Mouse (Mus musculus): ENCODE measurements around the gene Il31ra. TPM values are rescaled to one million over a fixed set of nuclear protein-coding genes. Genes with fewer than 3 reads are reported as not detected.
A peak's percentile ranks its signal among the peaks of the same experiment; 100 is the strongest.

Gene Il31ra
- polyA plus RNA-seq, 1 experiment from 2014 or later = 0.09 TPM

DNA sequence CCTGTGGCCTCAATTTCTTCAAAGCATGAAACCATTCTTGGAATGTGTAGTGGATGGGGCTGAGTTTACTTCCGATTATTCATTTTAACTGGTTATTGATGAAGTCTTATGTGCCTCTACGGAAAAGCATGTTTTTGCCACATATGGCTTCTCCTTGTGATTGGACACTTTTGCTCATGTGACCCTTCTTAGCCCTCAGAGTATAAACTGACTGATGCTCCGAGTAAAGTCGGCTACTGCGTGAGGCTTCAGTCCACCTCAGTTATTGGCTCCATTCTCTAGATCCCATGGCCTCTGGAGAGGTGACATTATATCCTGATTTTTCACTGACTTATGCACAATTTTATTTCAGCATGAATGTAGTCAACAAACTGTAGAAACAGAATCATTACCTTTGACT is 40.9 kb downstream of the Il31ra start:
- WGBS = 88% methylated on average over 5 of the region's 5 CpGs
- H3K9ac ChIP-seq (replicated peaks) = no peak overlapping the region
- H3K27ac ChIP-seq (replicated peaks) = no peak overlapping the region
- no peaks in the 10 kb centered on the region for H3K4me1 ChIP-seq
- H3K27me3 ChIP-seq (replicated peaks) = no peaks in the 10 kb centered on the region
- H3K9me3 ChIP-seq (replicated peaks) = no peaks in the 10 kb centered on the region
- no peaks in the 10 kb centered on the region for H3K36me3 ChIP-seq
- H3K4me3 ChIP-seq (replicated peaks) = no peak overlapping the region
- no peak overlapping the region for H3K4me2 ChIP-seq
- no peak for ATAC-seq (ENCODE audit: low FRiP score)

DNA sequence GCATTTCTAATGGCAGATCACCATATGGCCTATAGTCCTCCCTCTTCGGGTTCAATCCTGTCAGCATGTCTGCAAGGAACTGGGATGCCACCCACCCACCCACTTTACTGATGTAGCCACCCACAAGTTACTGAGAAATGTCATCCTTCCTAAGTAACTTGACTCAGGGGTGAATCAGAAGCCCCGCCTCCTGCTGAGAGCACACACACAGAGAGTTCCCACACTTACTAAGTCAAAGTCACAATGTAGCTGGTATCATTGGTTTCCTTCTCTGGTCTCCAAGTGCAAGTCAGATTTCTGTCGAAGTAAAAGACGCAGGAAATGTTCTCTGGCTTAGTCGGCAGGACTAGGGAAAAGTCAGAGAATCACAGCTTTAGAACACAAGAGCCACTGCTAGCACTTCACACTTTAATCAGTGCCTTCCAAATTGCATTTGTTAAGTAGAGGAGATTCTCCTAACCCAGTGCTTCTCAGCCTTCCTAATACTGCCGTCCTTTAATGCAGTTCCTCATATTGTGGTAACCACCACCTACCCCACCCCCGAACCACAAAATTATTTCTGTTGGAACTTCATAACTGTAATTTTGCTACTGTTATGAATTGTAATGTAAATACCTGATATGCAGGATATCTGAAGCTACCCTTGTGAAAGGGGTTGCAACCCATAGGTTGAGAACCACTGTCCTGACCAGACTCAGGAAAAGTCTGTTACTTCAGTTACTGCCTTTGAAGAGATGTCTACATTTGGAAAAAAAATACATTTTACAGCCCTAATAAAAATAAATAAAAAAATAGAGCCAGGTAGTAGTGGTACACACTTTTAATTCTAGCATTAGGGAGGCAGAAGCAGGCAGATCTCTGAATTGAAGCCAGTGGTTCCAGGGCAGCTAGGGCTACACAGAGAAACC is 42.3 kb downstream of the Il31ra start:
- Histone ChIP-seq H3K4me3 (replicated peaks) (no peak overlapping the region), H3K4me2 (no peak overlapping the region), H3K36me3 (no peaks in the 10 kb centered on the region), H3K27me3 (replicated peaks) (no peaks in the 10 kb centered on the region), H3K9ac (replicated peaks) (no peak overlapping the region), H3K27ac (replicated peaks) (no peak overlapping the region), H3K4me1 (no peaks in the 10 kb centered on the region), H3K9me3 (replicated peaks) (no peaks in the 10 kb centered on the region)
- 93% methylated on average over 7 of the region's 7 CpGs for WGBS
- no peak for ATAC-seq (ENCODE audit: low FRiP score)

DNA sequence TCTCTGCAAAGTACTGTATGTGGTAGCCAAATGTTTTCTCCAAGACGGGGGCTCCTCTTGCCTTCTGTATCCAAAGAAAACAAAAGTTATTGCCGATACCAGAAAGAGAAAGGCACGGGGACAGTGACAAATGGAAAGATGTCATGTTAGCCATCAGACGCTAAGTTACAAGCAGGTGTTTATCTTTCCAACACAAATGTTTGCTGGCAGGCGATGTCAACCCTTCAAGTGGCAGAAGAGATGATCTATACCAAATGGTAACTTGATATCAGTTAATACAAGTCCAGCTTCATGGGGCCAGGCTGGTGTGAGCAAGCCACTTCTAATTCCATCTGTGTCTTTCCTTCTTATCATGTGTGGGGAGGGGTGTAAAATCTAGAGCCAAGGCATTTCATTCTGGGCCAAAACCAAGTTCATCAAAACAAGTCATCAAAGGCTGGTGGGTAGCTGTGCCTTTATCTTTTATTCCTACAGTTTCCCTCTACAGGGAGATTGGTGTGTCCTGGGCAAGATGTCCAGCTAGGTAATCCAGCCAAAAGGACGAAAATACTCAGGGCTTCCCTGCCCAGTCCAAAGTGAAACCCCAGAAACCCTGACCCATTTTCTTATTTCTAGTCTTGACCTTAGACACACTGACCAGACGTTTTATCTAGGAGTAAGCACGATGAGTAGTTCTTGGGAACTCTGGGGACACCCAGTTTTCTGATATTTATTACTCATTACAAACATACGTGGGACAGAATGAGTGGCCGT is 52.8 kb downstream of the Il31ra start:
- Histone ChIP-seq H3K27me3 (replicated peaks) (no peaks in the 10 kb centered on the region), H3K4me1 (no peaks in the 10 kb centered on the region), H3K9me3 (replicated peaks) (no peaks in the 10 kb centered on the region), H3K4me3 (replicated peaks) (no peak overlapping the region), H3K9ac (replicated peaks) (no peak overlapping the region), H3K36me3 (no peaks in the 10 kb centered on the region), H3K27ac (replicated peaks) (no peak overlapping the region), H3K4me2 (no peak overlapping the region)
- WGBS = 86% methylated on average over 10 of the region's 10 CpGs
- no peak for ATAC-seq (ENCODE audit: low FRiP score)

DNA sequence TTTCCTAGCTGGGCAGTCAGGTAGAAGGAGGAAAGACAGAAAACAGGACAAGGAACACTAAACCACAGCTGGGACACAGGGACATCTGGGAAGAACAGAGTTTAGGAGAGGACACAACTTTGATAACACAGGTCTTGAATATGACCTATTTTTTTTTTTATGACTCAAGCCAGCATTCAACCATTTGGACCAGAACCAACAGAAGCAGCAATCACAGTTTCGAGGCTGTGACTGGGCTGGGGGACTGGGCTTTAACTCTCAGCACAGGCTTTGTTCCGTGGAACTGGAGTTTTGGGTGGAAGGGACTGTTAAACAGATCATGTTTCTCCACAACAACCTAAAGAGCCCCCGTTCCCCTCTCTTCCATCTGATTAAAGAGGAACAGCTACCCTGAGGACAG is 53.5 kb downstream of the Il31ra start:
- WGBS = 62% methylated on average over 3 of the region's 3 CpGs
- Histone ChIP-seq H3K9ac (replicated peaks) (no peak overlapping the region), H3K4me3 (replicated peaks) (no peak overlapping the region), H3K27me3 (replicated peaks) (no peaks in the 10 kb centered on the region), H3K36me3 (no peaks in the 10 kb centered on the region), H3K4me2 (no peak overlapping the region), H3K27ac (replicated peaks) (no peak overlapping the region), H3K4me1 (no peaks in the 10 kb centered on the region), H3K9me3 (replicated peaks) (no peaks in the 10 kb centered on the region)
- no peak for ATAC-seq (ENCODE audit: low FRiP score)

DNA sequence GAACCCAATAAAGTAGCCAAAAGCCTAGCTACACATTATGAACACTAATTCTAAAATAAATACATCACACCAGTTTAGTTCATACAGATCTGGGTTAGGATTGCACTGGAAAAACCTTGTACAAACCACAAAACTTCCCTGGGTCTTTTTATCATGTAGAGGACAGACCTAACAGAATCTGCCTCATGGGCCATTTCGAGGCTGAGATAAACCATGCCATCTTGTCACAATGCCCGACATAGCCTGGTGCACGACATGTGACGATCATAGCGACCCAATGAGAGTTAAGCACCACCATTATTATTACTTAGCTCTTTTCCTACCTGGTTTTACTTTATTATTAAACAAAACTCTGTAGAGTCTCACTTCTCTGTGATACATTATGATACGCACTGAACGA is 57.1 kb downstream of the Il31ra start:
- no peak overlapping the region for H3K9ac ChIP-seq (replicated peaks)
- no peaks in the 10 kb centered on the region for H3K27me3 ChIP-seq (replicated peaks)
- no peaks in the 10 kb centered on the region for H3K9me3 ChIP-seq (replicated peaks)
- H3K4me1 ChIP-seq = 0 out of 2 replicates have a peak, but pooled peaks cover 3% of the 10 kb centered on the region
- H3K36me3 ChIP-seq = no peaks in the 10 kb centered on the region
- H3K27ac ChIP-seq (replicated peaks) = no peak overlapping the region
- no peak overlapping the region for H3K4me2 ChIP-seq
- 93% methylated on average over 7 of the region's 7 CpGs for WGBS
- ATAC-seq (ENCODE audit: low FRiP score) = no peak
- no peak overlapping the region for H3K4me3 ChIP-seq (replicated peaks)

DNA sequence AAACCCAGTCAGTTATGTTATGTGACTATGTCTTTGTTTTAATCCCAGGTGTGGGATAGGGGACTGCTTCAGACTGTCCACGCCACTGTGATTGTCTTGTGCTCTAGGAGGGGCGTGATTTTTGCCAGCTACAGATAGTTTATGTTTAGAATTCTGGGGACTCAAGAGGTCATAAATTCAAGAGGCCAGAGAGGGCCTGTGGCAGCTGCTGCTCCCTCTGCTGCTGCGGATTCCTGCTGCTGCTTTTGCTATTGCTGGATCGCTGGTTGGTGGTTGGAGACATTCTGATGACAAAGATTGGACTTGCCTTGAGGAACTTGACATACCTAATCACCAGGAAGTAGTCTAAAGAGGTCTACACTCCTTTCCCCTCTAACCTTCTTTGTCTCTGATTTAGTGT is 57.5 kb downstream of the Il31ra start:
- Histone ChIP-seq H3K9ac (replicated peaks) (no peak overlapping the region), H3K27me3 (replicated peaks) (no peaks in the 10 kb centered on the region), H3K4me3 (replicated peaks) (no peak overlapping the region), H3K36me3 (no peaks in the 10 kb centered on the region), H3K4me1 (0 out of 2 replicates have a peak, but pooled peaks cover 3% of the 10 kb centered on the region), H3K27ac (replicated peaks) (no peak overlapping the region), H3K9me3 (replicated peaks) (no peaks in the 10 kb centered on the region), H3K4me2 (no peak overlapping the region)
- WGBS = 54% methylated on average over 4 of the region's 4 CpGs
- no peak for ATAC-seq (ENCODE audit: low FRiP score)

DNA sequence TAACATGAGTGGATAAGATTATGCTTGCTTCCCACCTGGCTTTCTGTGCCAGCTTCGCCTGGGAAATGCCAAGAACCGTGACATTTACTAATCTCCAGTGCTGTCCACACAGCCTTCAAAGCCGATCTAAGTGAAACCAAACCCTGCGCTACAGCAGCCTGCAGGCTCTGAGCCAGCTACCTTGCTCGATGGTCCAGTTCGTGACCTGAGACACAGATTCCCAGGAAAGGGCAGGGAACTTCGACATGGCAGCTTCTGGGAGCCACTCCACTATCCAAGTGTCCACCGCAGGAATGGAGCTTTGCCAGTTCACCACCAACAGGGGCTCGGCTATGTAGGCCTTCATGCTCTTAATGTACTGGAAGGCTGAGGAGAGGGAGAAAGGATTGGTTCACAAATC is 60.6 kb downstream of the Il31ra start:
- Histone ChIP-seq H3K4me1 (0 out of 2 replicates have a peak, but pooled peaks cover 3% of the 10 kb centered on the region), H3K27ac (replicated peaks) (no peak overlapping the region), H3K4me2 (no peak overlapping the region), H3K9me3 (replicated peaks) (no peaks in the 10 kb centered on the region), H3K36me3 (no peaks in the 10 kb centered on the region), H3K9ac (replicated peaks) (no peak overlapping the region), H3K27me3 (replicated peaks) (no peaks in the 10 kb centered on the region), H3K4me3 (replicated peaks) (no peak overlapping the region)
- 76% methylated on average over 9 of the region's 9 CpGs for WGBS
- ATAC-seq (ENCODE audit: low FRiP score) = no peak

DNA sequence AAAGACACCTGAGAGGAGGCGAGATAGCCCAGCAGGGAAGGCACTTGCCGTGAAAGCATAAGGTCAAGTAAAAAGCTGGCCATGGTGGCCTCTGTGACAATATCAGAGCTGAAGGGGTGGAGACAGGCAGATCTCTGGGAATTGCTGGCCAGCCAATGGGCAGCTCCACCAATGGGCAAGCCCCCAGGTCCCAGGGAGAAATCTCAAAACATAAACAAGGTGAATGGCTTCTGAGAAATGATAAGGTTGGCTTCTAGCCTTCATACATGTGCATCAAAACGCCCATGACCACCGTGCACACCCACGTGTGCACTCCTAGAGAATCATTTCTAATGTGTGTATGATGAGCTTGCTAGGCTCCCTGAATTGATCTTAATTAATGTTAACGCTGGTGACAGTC is 61.9 kb downstream of the Il31ra start:
- Histone ChIP-seq H3K27ac (replicated peaks) (no peak overlapping the region), H3K27me3 (replicated peaks) (no peaks in the 10 kb centered on the region), H3K9ac (replicated peaks) (no peak overlapping the region), H3K9me3 (replicated peaks) (no peaks in the 10 kb centered on the region), H3K4me3 (replicated peaks) (no peak overlapping the region), H3K4me2 (no peak overlapping the region), H3K36me3 (no peaks in the 10 kb centered on the region), H3K4me1 (0 out of 2 replicates have a peak, but pooled peaks cover 3% of the 10 kb centered on the region)
- no peak for ATAC-seq (ENCODE audit: low FRiP score)
- 87% methylated on average over 6 of the region's 6 CpGs for WGBS

DNA sequence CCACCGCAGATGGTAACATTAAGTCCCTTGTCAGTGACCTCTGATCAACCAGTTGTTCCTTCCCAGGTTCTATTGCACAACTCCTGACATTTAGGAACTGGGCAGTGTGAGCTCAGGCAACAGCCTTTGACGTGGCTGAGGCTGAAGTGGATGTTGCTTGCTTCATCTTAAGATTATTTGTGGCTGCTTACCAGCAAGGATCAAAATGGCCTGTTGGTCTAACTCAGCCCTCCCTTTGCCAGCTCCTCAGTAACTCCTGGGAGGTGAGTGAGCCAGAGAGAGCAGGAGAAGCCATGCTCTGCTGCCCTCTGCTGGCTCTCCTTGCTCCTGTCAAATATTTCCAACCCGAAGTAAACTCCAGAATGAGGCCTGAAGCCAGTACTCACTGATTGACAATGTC is 64.3 kb downstream of the Il31ra start:
- Histone ChIP-seq H3K4me2 (no peak overlapping the region), H3K9me3 (replicated peaks) (no peaks in the 10 kb centered on the region), H3K4me3 (replicated peaks) (no peak overlapping the region), H3K9ac (replicated peaks) (no peak overlapping the region), H3K27ac (replicated peaks) (no peak overlapping the region), H3K36me3 (no peaks in the 10 kb centered on the region), H3K27me3 (replicated peaks) (no peaks in the 10 kb centered on the region), H3K4me1 (0 out of 2 replicates have a peak, but pooled peaks cover 3% of the 10 kb centered on the region)
- 41% methylated on average over 3 of the region's 3 CpGs for WGBS
- ATAC-seq (ENCODE audit: low FRiP score) = 0 out of 2 replicates have a peak, but pooled peaks have one; percentile 31

DNA sequence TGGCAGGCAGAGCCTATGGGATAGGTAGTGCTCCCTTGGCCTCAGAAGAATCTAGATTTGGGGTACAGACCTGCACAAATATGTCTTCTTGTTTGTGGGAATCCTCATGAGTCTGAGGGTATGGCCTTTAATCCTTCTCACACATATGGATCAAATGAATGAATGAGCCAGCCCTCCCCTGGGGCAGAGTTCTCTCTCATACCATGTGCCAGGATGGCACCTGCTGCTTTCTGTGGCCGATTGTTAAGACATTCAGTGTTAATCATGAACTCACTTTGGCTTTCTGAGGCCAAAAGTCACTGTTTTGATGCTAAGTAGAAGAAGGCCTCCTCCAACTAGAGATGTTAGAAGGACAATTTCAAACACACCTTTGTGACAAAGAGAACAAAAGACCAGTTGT is 67.0 kb downstream of the Il31ra start:
- 61% methylated on average over 1 of the region's 1 CpGs for WGBS
- no peak overlapping the region for H3K4me2 ChIP-seq
- no peaks in the 10 kb centered on the region for H3K4me1 ChIP-seq
- no peaks in the 10 kb centered on the region for H3K36me3 ChIP-seq
- no peaks in the 10 kb centered on the region for H3K9me3 ChIP-seq (replicated peaks)
- no peak overlapping the region for H3K9ac ChIP-seq (replicated peaks)
- no peak for ATAC-seq (ENCODE audit: low FRiP score)
- H3K4me3 ChIP-seq (replicated peaks) = no peak overlapping the region
- H3K27ac ChIP-seq (replicated peaks) = no peak overlapping the region
- H3K27me3 ChIP-seq (replicated peaks) = no peaks in the 10 kb centered on the region

DNA sequence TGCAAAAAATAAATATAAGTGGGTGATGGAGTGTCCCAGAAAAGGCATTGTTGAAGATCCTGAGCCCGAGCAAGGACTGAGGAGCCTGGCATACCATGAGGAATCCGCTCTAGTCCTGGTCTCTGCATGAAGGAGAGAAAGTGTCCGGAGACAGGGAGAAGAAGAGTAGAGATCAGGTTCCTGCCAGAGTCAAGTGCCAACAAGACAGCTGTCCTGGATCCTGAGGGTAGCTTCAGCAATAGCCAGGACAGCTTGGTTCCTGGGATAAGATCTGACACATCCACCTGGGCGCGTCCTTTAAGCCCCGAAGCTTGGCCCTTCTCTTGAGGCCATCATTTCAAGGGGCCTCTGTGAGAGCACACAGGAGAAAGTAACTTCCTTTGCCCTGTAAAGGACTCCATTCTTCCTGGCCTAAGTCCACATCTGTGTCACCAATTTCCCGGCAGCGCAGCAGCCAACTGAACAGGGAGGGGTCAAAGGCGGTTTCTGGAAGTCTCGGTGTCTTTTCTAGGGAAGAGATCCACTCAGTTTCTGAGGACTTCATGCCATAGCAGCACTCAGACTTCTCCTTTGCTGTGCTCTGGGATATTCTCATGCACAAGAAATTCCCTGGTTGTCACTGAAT is 70.7 kb downstream of the Il31ra start:
- WGBS = 92% methylated on average over 10 of the region's 10 CpGs

More for the DNA sequence above, 70.7 kb downstream of the Il31ra start:
- Histone ChIP-seq H3K9ac (replicated peaks) (no peak overlapping the region), H3K27me3 (replicated peaks) (no peaks in the 10 kb centered on the region), H3K4me3 (replicated peaks) (no peak overlapping the region), H3K9me3 (replicated peaks) (no peaks in the 10 kb centered on the region), H3K36me3 (no peaks in the 10 kb centered on the region), H3K4me2 (no peak overlapping the region), H3K27ac (replicated peaks) (no peak overlapping the region), H3K4me1 (no peaks in the 10 kb centered on the region)
- ATAC-seq (ENCODE audit: low FRiP score) = no peak
